Mouse (Mus musculus) retina, adult 2 months (tissue): ENCODE results near the gene 2410131K14Rik.
A peak's percentile ranks its signal among the peaks of the same experiment; 100 is the strongest.

ENCODE experiments used
- DNase-seq: peaks from one replicate; pipeline ENCODE4 v3.0.0-alpha.2; 2012; ENCODE audit warnings: low read depth, low spot score

2410131K14Rik gene

DNA sequence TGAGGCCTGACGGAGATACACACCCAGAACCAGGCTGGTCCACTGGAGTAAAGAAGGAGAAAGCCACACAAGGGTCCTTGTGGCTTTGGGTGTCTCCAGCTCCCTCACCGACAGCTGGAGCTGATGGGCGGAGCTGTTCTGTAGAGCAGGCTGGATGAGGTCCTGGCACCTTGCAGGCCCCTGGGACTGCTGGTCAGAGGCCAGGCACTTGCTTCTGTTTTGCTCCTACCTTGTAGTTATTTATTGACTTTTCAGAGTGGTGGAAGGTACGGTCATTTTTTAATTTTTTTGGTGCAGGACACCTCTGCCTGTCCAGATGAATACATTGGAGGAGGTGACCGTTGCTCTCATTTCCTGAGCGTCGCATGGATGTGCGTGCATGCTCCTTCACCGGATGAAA lies 16.2 kb downstream of the 2410131K14Rik start:
- DNase-seq, result no peak

DNA sequence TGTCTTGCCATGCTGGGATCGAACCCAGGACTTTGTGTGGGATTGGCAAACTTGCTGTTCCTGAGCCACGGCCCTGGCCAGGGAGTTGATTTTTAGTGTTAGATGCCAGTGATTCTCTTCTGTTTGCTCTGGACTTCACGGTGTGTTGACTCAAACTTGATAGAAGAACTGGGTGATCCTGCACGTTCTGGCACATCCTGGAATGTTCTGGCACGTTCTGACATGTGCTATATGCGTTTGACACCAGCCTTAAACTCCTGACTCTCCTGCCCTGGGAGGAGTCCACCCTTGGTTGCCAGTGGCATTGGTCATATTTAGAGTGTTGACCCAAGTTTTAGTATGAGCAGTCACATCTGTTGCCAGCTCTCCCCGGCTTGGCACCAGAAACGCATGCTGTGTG lies 17.4 kb downstream of the 2410131K14Rik start:
- DNase-seq, result no peak

DNA sequence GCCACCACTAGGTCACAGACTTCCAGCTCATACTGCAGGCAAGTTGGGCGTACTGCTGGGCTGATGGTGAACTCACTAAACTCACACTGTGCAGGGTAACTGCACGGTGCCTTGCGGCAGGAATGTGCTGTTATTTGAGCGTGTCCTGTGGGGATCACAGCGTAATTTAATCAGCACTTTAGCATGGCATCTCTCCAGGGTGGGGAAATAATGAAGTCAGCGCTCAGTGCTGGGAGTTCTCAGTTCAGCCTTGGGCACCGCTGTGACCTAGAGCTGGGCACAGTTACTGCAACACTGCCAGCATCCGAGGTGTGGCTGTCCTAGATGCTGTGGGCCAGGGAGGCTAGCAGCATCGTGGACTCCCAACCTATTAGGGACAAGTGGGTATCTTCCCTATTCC lies 19.3 kb downstream of the 2410131K14Rik start:
- no peak for DNase-seq

DNA sequence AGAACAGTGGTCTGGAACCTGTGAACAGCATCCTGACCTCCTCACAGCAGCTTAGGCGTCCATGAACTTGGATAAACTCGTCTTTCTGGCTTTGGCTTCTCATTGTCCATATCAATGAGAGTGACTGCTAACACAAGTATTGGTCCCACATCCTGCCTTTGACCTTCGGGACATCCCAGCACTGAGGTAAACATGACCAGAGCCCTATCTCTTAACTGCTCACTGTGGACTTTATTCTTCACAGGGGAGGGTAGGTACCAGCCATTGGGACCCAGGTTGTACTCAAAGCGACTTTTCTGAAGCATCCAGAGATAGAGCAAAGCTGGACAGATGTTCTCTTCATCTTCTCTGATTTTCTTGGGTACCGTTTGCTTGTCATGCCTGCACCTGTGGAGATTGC lies 20.3 kb downstream of the 2410131K14Rik start:
- DNase-seq, result no peak

GRCm38 (mm10) chr5:118266309-118266708 lies 21.3 kb downstream of the 2410131K14Rik start:
- no peak for DNase-seq

GRCm38 (mm10) chr5:118268987-118269386 lies 24.0 kb downstream of the 2410131K14Rik start:
- peak; percentile 64 for DNase-seq

DNA sequence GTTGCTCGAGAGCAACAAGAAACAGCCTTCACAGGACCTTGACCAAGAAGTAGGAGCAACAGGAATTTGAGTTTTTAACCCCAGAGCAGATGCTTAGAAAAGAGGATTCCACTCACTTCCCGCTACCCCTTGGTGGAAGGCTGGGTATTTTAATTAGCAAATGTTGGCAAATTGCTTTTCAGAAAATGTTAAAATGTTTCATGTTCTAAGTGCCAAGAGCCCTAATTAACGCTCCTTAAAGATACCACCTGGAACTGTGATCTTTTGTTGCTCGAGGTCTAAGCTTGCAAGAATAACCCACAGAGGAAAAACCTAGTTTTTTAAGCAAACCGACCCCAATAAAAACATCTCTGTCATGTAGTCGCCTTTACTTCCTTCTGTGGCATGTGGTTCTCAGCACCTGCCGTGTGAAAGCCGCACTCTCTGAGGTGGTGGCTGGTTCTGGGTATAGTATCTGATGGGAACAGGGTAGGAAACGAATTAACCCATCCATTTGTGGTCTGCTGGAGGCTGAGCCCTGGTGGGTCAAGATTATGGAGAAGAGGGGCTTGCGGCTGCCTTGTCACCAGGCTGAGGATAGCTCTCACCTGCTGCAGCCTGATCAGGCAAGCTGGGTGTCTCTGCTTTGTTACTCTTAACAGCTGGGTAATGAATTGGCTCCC lies 26.6 kb downstream of the 2410131K14Rik start:
- no peak for DNase-seq

DNA sequence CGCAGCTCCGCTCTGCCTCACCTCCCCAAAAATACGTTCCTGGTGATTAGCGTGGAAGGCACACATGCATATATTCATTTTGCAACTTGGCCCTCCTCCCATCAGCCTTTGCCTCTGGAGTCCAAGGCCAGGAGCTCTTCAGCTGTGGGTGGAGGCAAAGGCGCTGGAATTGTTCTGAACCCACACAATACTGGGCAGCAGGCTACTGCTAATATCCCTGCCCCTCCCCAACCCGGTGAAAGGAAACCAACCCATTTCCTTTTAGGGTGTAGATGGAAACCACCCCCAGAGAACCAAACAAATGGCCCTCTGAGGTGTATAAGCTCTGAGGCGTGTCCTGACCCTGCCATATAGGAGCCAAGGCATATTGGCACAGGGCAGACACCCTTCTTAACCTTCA lies 28.4 kb downstream of the 2410131K14Rik start:
- DNase-seq, result no peak

- no peak for DNase-seq
Measured at GRCm38 (mm10) chr5:118274546-118274945, 29.5 kb downstream of the 2410131K14Rik start.

GRCm38 (mm10) chr5:118276281-118276680 lies 31.3 kb downstream of the 2410131K14Rik start:
- DNase-seq, result no peak

GRCm38 (mm10) chr5:118276711-118277110 lies 31.7 kb downstream of the 2410131K14Rik start:
- no peak for DNase-seq

DNA sequence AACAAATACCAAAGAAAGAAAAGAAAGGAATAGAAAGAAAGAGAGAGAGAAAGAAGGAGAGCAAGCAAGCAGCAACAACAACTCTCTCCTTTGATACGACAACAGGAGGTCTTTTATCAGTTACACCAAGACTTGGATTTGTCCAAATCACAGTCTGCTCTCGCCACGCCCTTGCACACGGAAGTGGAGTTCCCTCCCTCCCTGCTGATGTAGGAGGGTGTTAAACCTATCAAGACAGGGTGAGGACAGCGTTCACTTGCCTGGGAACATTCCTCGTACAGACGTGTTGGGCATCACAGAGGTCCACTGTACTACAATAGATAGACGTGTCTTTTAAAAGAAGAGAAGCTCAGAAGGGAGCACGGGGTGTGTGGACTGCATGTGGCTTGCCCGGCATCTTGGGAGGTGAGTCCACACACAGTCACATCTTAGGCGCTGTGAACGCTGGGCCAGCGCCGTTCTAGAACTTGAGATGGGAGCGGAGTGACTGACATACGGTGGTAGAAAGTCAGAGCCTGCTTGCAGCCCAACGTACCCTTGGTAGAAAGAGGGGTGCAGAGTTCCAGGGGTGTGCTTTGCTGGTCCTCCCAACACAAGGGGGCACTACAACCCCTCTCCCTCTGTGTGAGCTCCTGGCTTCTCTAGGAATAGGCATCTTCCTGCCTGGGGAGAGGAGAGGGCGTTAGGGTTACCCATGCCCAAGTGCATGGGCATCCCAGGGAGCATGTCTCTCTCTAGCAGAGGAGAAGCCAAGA lies 32.9 kb downstream of the 2410131K14Rik start:
- no peak for DNase-seq

GRCm38 (mm10) chr5:118291453-118291852 lies 46.4 kb downstream of the 2410131K14Rik start:
- no peak for DNase-seq

GRCm38 (mm10) chr5:118292476-118292875 lies 47.4 kb downstream of the 2410131K14Rik start:
- no peak for DNase-seq

- DNase-seq, result no peak
Measured at GRCm38 (mm10) chr5:118294086-118294864, 49.2 kb downstream of the 2410131K14Rik start.

DNA sequence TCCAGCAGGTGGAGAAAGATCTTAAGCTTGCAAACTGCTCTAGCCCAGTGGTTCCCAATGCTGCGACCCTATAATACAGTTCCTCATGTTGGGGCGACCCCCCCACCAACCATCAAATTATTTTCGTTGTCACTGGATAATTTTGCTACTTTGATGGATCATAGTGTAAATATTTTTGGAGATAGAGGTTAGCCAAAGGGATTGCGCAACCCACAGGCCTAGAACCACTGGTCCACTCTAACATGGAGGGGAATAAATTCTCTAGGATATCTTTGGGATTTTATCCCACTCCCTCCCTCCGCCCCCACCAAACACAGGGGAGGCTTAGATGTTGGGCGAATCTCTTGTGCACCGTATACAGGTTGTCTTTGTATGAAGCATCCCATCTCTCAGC lies 49.8 kb downstream of the 2410131K14Rik start:
- DNase-seq, result no peak

DNA sequence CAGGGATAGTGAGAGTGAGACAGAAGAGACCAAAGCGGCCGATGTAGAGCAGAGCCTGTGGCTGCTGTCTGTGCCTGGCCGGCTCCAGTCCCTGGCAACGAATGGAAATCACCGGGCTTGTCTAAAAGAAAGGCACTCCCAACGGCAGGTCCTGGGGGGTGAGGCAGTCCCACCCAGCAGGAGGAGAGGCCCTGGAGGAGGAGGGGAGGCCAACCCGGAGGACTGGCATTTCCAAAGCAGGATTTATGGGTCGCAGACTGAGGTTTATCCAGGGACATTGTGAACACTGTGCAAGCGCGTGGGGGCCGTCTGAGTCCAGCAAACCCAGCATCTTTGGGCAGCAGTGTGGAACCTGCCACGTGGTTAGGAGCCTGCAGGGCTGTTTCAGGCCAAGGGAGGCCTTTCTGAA lies 52.3 kb downstream of the 2410131K14Rik start:
- no peak for DNase-seq

- DNase-seq, result no peak
Measured at GRCm38 (mm10) chr5:118299720-118300400, 54.8 kb downstream of the 2410131K14Rik start.

DNA sequence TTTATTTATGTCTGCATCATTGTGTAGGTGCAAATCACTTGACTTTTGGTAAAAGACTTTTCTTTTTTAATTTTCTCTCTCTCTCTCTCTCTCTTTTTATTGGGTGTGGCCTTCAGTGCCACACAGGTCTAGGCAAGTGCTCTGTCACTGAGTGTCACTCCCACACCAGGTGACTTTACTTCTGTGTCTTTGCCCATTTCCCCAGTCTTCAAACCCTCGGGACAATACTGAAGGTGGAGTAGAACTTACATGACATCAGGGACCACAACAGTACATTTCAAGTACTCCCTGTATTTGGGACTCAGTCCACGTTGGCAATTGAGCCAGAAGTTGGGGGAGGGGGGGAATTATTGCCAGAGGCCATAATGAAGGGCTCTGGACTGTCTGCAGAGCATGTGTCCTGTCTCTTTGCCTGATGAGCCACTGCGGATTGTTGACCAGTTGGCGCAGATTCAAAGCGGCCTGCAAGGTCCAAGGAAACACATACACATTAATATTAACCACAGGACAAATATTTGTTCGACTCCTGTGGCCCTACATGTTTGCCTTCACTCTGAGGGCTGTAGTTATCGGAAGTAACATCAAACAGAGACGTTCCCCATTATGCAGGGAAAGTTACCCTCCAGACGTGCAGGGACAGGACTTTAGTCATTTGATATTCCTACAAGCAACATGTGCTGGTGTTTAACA lies 57.6 kb downstream of the 2410131K14Rik start:
- DNase-seq, result no peak

- DNase-seq, result no peak
Measured at GRCm38 (mm10) chr5:118304970-118305618, 60.1 kb downstream of the 2410131K14Rik start.

GRCm38 (mm10) chr5:118310389-118310788 lies 65.4 kb downstream of the 2410131K14Rik start:
- DNase-seq, result no peak
